Mouse (Mus musculus) cerebellum, adult (tissue): ENCODE data around the gene Pcyt1a.
A peak's percentile ranks its signal among the peaks of the same experiment; 100 is the strongest.

Source experiments
- ATAC-seq: cut with Nextera tagmentation; 2 replicates; pipeline ENCODE4 v1.9.2; 2017; ENCODE audit warnings: mild to moderate bottlenecking, moderate library complexity, mixed read lengths; ENCODE audit not compliant: insufficient number of reproducible peaks, low FRiP score, low TSS enrichment

The Pcyt1a gene

GRCm38 (mm10) chr16:32430474-32431046, at the start of gene Pcyt1a:
Gene Pcyt1a (plus strand): TSS chr16:32430921.
- peak; percentile 97 for ATAC-seq

DNA sequence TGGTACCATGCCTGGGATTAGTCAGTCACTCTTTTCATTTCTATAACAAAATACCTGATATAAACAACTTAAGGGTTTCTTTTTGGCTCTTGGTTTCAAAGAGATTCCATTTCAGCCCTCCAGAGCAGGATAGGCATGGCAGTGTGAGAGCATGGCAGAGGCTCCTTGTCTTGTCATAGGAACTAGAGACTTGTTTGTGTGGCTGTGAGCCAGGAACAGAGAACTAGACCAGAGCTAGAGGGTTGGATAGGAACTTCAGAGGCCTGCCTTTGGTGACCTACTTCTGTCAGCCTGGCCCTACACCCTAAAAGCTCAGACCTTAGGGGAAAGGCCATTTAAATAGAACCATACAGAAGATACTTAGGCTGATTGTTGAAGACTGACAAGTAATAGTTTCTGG, 47.8 kb upstream of the Pcyt1a start:
- ATAC-seq, result no peak

- ATAC-seq, result no peak
Observed at GRCm38 (mm10) chr16:32384885-32385284, 45.8 kb upstream of the Pcyt1a start.

- ATAC-seq, result no peak
Observed at GRCm38 (mm10) chr16:32386826-32387225, 43.9 kb upstream of the Pcyt1a start.

DNA sequence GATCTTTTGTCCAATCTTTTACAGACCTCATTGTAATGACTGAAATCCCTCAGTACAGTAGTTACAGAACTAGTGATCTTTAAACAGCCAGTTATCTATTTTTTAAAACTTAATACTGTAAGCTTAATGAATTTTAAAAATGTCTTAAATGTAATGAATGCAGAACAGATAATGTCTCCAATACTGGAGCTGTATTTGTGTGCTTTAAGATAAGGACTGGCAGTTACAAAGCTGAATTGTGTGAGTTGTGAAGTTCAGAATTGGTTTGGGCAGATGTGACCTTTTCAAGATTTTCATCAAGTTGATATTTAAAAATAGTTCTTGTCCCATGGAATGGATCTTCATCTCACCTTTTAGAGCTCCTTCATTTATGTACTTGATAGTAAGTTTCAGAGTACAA, 41.7 kb upstream of the Pcyt1a start:
- no peak for ATAC-seq

GRCm38 (mm10) chr16:32389841-32390240, 40.9 kb upstream of the Pcyt1a start:
- no peak for ATAC-seq

- ATAC-seq, result no peak
Observed at GRCm38 (mm10) chr16:32390882-32391281, 39.8 kb upstream of the Pcyt1a start.

DNA sequence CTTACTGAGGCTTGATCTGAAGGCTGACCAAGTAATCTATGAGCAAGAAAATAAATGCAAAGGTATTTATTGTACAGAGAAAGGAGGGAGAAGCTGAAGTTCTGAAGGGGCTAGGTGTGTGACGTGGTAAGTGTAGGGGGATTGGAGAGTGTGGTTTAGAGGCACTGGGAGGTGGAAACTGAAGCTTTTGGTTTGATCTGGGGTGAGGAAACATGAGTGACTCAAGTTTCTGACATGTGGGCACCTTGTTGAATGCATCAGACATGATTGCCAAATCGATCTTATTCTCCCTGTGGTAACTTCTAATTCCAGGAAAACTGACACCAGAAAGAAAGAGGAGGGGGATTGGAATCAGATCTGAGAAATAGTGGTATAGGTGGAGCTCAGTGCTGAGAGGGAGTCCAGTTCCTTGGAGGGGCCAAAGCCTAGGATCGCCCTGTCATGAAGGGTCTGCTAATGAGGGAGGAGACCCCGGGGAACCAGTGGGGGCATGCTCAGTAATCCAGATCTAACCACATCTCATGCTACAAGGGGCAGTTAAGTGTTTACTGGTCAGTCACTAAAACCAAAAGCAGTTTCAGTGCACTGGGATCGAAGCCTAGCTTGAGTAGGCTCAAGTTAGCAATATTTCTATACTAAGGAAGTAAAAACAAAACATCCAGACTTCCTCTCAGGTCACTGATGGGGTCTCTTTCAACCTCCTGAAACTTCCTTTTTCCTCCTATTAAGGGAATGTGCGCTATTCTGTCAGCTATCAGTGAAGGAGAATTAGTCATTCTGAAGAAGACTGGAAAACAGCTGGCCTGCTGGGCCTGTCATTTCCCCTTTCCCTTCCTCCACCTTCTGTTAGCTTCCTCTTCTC, 34.8 kb upstream of the Pcyt1a start:
- no peak for ATAC-seq

GRCm38 (mm10) chr16:32396541-32396835, 34.2 kb upstream of the Pcyt1a start:
- no peak for ATAC-seq

GRCm38 (mm10) chr16:32398206-32398605, 32.5 kb upstream of the Pcyt1a start:
- no peak for ATAC-seq

GRCm38 (mm10) chr16:32400267-32400666, 30.5 kb upstream of the Pcyt1a start, which contains the start of gene Tm4sf19:
Gene Tm4sf19 (plus strand): TSS chr16:32400506.
- ATAC-seq, result no peak

GRCm38 (mm10) chr16:32401335-32401965, 29.3 kb upstream of the Pcyt1a start:
- no peak for ATAC-seq

DNA sequence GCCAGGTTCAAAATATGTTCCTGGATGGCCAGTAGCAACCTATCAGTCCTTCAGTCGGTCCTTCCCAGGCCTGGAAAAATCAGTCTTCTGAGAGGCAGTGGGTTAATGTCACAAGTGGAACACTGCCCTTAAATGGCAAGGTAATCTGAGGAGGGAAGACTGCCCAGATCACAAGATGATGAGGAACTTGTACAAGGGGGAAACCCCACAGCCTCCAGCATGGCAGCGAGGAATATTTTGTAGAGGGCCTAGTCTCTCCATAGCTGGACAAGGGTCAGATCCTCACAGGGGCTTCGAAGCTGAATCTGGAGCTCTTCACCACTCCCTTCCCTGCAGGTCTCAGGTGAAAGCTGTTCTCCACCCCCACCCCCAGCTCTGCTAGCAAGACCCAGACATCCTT, 27.9 kb upstream of the Pcyt1a start:
- no peak for ATAC-seq

- ATAC-seq, result no peak
Observed at GRCm38 (mm10) chr16:32405716-32406115, 25.0 kb upstream of the Pcyt1a start.

- no peak for ATAC-seq
Observed at GRCm38 (mm10) chr16:32406671-32407070, 24.1 kb upstream of the Pcyt1a start.

DNA sequence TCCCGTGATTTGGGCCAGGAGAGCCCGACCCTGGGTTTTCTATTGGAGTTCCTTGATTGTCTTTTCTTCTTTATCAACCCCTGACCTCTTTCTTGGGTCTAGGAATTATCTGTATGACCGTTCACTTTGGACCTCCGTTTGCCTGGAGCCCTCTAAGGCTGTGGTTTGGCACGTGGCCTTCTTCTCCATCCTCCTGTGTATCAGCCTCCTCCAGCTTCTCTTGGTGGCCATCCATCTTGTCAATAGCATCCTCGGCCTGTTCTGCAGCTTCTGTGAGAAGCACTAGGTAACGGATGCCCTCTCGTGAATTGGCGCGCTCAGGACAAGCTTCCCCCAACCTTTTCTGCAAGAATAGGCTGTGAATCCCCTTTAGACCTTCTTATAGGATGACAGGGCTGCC, 23.0 kb upstream of the Pcyt1a start:
- no peak for ATAC-seq

- no peak for ATAC-seq
Observed at GRCm38 (mm10) chr16:32417457-32417856, 13.3 kb upstream of the Pcyt1a start.

GRCm38 (mm10) chr16:32419517-32420483, 10.9 kb upstream of the Pcyt1a start, which contains the start of gene Tctex1d2:
Gene Tctex1d2 (plus strand): TSS chr16:32419702.
- ATAC-seq, result peak; percentile 96

GRCm38 (mm10) chr16:32427506-32427905, 3.2 kb upstream of the Pcyt1a start:
- no peak for ATAC-seq

GRCm38 (mm10) chr16:32431047-32431591, 398 bp downstream of the Pcyt1a start:
- no peak for ATAC-seq
